Mouse (Mus musculus): ENCODE results near the gene Gm9903. TPM values are rescaled to one million over a fixed set of nuclear protein-coding genes. Genes with fewer than 3 reads are reported as not detected.

Gene Gm9903
- total and polyA plus RNA-seq, 3 experiments, result 0.16 to 0.26 (median 0.21) TPM

DNA sequence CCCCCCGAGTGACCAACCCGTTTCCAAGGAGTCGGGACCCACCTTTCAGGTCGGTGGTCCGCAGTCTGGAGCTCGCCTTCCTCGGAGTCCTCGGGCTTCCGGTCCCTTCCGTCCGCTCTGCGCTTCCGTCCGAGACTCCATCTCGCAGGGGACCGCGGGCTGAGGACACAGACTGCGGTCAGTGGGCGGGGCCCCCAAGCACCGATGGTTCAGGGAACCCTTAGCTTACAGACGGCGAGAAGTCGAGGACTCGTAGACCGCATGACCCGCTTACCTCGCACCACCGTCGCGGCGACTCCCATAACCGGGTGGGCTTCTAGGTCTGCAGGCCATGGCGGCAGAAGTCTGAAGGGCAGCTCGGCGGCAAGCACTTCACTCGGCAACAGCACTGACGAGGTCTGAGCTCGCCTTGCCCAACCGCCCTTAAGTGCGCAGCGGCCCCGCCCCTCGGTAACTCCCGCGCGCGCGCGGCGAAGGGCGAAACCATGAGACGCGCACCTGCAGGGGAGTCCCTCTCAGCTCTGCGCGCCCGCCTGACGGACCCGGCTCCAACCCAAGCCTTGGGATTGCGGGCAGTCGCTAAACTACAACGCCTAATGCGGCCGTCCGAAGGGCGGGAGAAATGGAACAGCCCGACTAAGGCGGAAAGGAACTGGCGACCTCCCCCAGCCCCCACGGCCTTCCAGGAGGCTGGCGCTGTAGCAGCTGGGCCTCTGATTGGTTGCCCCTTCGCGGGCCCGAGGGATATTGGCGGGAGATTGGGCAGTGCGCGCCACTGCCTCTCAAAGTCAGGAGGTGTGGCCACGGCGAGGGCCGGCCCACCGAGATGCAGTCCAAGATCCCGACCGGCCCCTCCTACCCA lies 22.4 kb downstream of the Gm9903 start, which contains the start of gene Slbp (continued):
- no peak for TF ChIP-seq ZKSCAN1 (IDR thresholded peaks at IDR 0.05; ENCODE audit: borderline replicate concordance, low read depth, low read length)
- TF ChIP-seq IRF4 (IDR thresholded peaks at IDR 0.05; ENCODE audit: low read depth, low read length), result peak; percentile 34; the same call in 1 of the 2 replicates
- TF ChIP-seq TCF12 (IDR thresholded peaks at IDR 0.05; ENCODE audit: low read depth, low read length), result peak; percentile 93
- TF ChIP-seq HCFC1 (IDR thresholded peaks at IDR 0.05; ENCODE audit: low read depth, low read length), result peak; percentile 71
- peak; percentile 78 for TF ChIP-seq MAZ (IDR thresholded peaks at IDR 0.05; ENCODE audit: low read depth, low read length)
- peak; percentile 63; the same call in 1 of the 2 replicates for TF ChIP-seq ELF1 (IDR thresholded peaks at IDR 0.05; ENCODE audit: low read depth, low read length)

DNA sequence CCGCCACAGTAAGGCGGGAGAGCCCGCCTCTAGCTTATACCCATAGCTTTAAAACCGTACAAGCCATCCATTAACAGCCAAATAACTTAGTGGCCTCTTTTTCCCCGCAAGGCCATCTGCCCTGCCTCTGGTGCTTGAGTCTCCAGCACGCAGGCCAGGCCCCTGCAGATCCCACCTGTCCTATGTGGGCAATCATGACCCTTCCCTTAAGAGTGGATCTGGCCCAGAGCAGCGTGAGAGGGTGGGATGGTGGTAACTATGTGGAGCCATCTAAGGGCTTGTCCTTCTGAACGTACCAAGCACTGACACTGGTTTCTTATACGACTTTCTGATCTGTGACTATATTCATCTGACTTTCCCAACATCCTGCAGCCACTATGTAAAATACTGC lies 23.1 kb downstream of the Gm9903 start:
- DNase-seq (ENCODE audit: extremely low read depth), result peak; percentile 10
- H3K27me3 ChIP-seq (replicated peaks), result no peaks in the 10 kb centered on the region
- H3K9ac ChIP-seq (ENCODE audit: insufficient read depth, low read depth), result peak overlapping the region; percentile 54
- in situ Hi-C loops (cut with MboI; ENCODE audit: low pct_ligation_motif_present, low pct_unique_long_range_greater_than_20kb, low sequenced_read_pairs), result no loop called here
- H3K27ac ChIP-seq (ENCODE audit: insufficient read depth, low read depth), result peak overlapping the region; percentile 41; the same call in 1 of the 2 replicates
- H3K9me3 ChIP-seq (replicated peaks; ENCODE audit: low read length), result no peaks in the 10 kb centered on the region
- H3K4me3 ChIP-seq (replicated peaks in 1 of 3; ENCODE audit: low read depth in 2 of 3, low read length in 2 of 3, poor library complexity in 1 of 3), result peak overlapping the region in 1 of 3 experiments; percentile 19
- TF ChIP-seq NELFE (IDR thresholded peaks at IDR 0.05; ENCODE audit: low read depth, low read length) (0 out of 2 replicates have a peak, but pooled peaks have one; percentile 17), USF1 (IDR thresholded peaks at IDR 0.05; ENCODE audit: low read depth, low read length) (no peak)
- H3K36me3 ChIP-seq (replicated peaks in 1 of 2; ENCODE audit: control insufficient read depth in 1 of 2, insufficient read depth in 1 of 2, low read length in 1 of 2), result peaks cover 27 to 53% of the 10 kb centered on the region in 2 experiments
- peaks cover 12 to 63% of the 10 kb centered on the region in 2 experiments for H3K4me1 ChIP-seq (ENCODE audit: control insufficient read depth in 1 of 2, insufficient read depth in 2 of 2)
- H3K4me2 ChIP-seq (ENCODE audit: insufficient read depth, low read depth, poor library complexity, severe bottlenecking), result peak overlapping the region; percentile 41; the same call in 1 of the 2 replicates
- dilution Hi-C loops (cut with MboI; ENCODE audit: extremely low pct_ligation_motif_present, extremely low pct_unique_long_range_greater_than_20kb, low sequenced_read_pairs), result no loop called here
- H3K79me2 ChIP-seq (replicated peaks; ENCODE audit: control insufficient read depth, extremely low read depth, insufficient read depth, poor library complexity, severe bottlenecking), result peaks cover 59% of the 10 kb centered on the region

GRCm38 (mm10) chr5:33654424-33654823 lies 24.7 kb downstream of the Gm9903 start:
- in situ Hi-C loops (cut with MboI; ENCODE audit: low pct_ligation_motif_present, low pct_unique_long_range_greater_than_20kb, low sequenced_read_pairs) (no loop called here), dilution Hi-C loops (cut with MboI; ENCODE audit: extremely low pct_ligation_motif_present, extremely low pct_unique_long_range_greater_than_20kb, low sequenced_read_pairs) (no loop called here)
- Histone ChIP-seq H3K9ac (ENCODE audit: insufficient read depth, low read depth) (no peak overlapping the region), H3K4me3 (replicated peaks in 1 of 3; ENCODE audit: low read depth in 2 of 3, low read length in 2 of 3, poor library complexity in 1 of 3) (no peak overlapping the region), H3K79me2 (replicated peaks; ENCODE audit: control insufficient read depth, extremely low read depth, insufficient read depth, poor library complexity, severe bottlenecking) (peaks cover 52% of the 10 kb centered on the region), H3K4me2 (ENCODE audit: insufficient read depth, low read depth, poor library complexity, severe bottlenecking) (no peak overlapping the region), H3K9me3 (replicated peaks; ENCODE audit: low read length) (no peaks in the 10 kb centered on the region), H3K4me1 (ENCODE audit: control insufficient read depth in 1 of 2, insufficient read depth in 2 of 2) (peaks cover 14 to 64% of the 10 kb centered on the region in 2 experiments), H3K36me3 (replicated peaks in 1 of 2; ENCODE audit: control insufficient read depth in 1 of 2, insufficient read depth in 1 of 2, low read length in 1 of 2) (peaks cover 23 to 38% of the 10 kb centered on the region in 2 experiments), H3K27me3 (replicated peaks) (no peaks in the 10 kb centered on the region), H3K27ac (ENCODE audit: insufficient read depth, low read depth) (no peak overlapping the region)
- TF ChIP-seq PAX5 (IDR thresholded peaks at IDR 0.05; ENCODE audit: low read length) (no peak), CHD1 (IDR thresholded peaks at IDR 0.05; ENCODE audit: low read depth, low read length) (no peak)
- no peak for DNase-seq (ENCODE audit: extremely low read depth)

Measured in CH12.LX (cell line).